Mouse (Mus musculus): ENCODE results near the gene Olfr750. TPM values are rescaled to one million over a fixed set of nuclear protein-coding genes. Genes with fewer than 3 reads are reported as not detected.

Olfr750 gene
- not detected in 2 replicates for polyA plus RNA-seq (2011; ENCODE audit: insufficient read depth, insufficient read length, low read depth, missing spikeins)

GRCm38 (mm10) chr14:51074335-51074734 is at the start of gene Olfr750:
Gene Olfr750, minus strand, starts transcription at chr14:51074435.
- no peak within 1 kb of the TSS for H3K9ac ChIP-seq (ENCODE audit: low read depth, poor library complexity, severe bottlenecking)
- H3K4me1 ChIP-seq (ENCODE audit: control insufficient read depth, insufficient read depth, low read length), result no peaks in the 10 kb centered on the region
- TF ChIP-seq CTCF (IDR thresholded peaks at IDR 0.05; ENCODE audit: low read depth, low read length) (no peak), POLR2A (IDR thresholded peaks at IDR 0.05; ENCODE audit: insufficient read depth, low read length) (no peak), EP300 (IDR thresholded peaks at IDR 0.05; ENCODE audit: insufficient read depth, low read depth, low read length) (no peak)
- H3K9me3 ChIP-seq (replicated peaks; ENCODE audit: control insufficient read depth, insufficient read depth, low read length, poor library complexity, severe bottlenecking), result no peaks in the 10 kb centered on the region
- H3K27me3 ChIP-seq (ENCODE audit: control insufficient read depth, insufficient read depth, low read length, poor library complexity, severe bottlenecking), result no peaks in the 10 kb centered on the region
- no peak within 1 kb of the TSS for H3K27ac ChIP-seq (ENCODE audit: insufficient read depth, low read length)
- no peak within 1 kb of the TSS for H3K4me3 ChIP-seq (ENCODE audit: low read depth, low read length)
- H3K36me3 ChIP-seq (ENCODE audit: control insufficient read depth, insufficient read depth, low read length, poor library complexity, severe bottlenecking), result no peaks in the 10 kb centered on the region

- no peaks in the 10 kb centered on the region for H3K9me3 ChIP-seq (replicated peaks; ENCODE audit: control insufficient read depth, insufficient read depth, low read length, poor library complexity, severe bottlenecking)
- no peak within 1 kb of the TSS for H3K9ac ChIP-seq (ENCODE audit: low read depth, poor library complexity, severe bottlenecking)
- no peaks in the 10 kb centered on the region for H3K36me3 ChIP-seq (ENCODE audit: control insufficient read depth, insufficient read depth, low read length, poor library complexity, severe bottlenecking)
- H3K4me1 ChIP-seq (ENCODE audit: control insufficient read depth, insufficient read depth, low read length), result no peaks in the 10 kb centered on the region
- no peak for TF ChIP-seq EP300 (IDR thresholded peaks at IDR 0.05; ENCODE audit: insufficient read depth, low read depth, low read length)
- no peak for TF ChIP-seq CTCF (IDR thresholded peaks at IDR 0.05; ENCODE audit: low read depth, low read length)
- no peak for TF ChIP-seq POLR2A (IDR thresholded peaks at IDR 0.05; ENCODE audit: insufficient read depth, low read length)
- no peaks in the 10 kb centered on the region; the same call in 1 of the 2 replicates for H3K27me3 ChIP-seq (ENCODE audit: control insufficient read depth, insufficient read depth, low read length, poor library complexity, severe bottlenecking)
- no peak within 1 kb of the TSS for H3K4me3 ChIP-seq (ENCODE audit: low read depth, low read length)
- H3K27ac ChIP-seq (ENCODE audit: insufficient read depth, low read length), result no peak within 1 kb of the TSS
Observed at GRCm38 (mm10) chr14:51113916-51114560, 39.8 kb upstream of the Olfr750 start, which contains the start of gene Eddm3b. Gene Eddm3b, plus strand, starts transcription at chr14:51114426.

GRCm38 (mm10) chr14:51113476-51113875 is 39.2 kb upstream of the Olfr750 start:
- Histone ChIP-seq H3K27ac (ENCODE audit: insufficient read depth, low read length) (no peak overlapping the region), H3K4me1 (ENCODE audit: control insufficient read depth, insufficient read depth, low read length) (no peaks in the 10 kb centered on the region), H3K36me3 (ENCODE audit: control insufficient read depth, insufficient read depth, low read length, poor library complexity, severe bottlenecking) (no peaks in the 10 kb centered on the region), H3K9me3 (replicated peaks; ENCODE audit: control insufficient read depth, insufficient read depth, low read length, poor library complexity, severe bottlenecking) (no peaks in the 10 kb centered on the region), H3K4me3 (ENCODE audit: low read depth, low read length) (no peak overlapping the region), H3K27me3 (ENCODE audit: control insufficient read depth, insufficient read depth, low read length, poor library complexity, severe bottlenecking) (no peaks in the 10 kb centered on the region; the same call in 1 of the 2 replicates), H3K9ac (ENCODE audit: low read depth, poor library complexity, severe bottlenecking) (no peak overlapping the region)
- TF ChIP-seq EP300 (IDR thresholded peaks at IDR 0.05; ENCODE audit: insufficient read depth, low read depth, low read length), result no peak
- no peak for TF ChIP-seq POLR2A (IDR thresholded peaks at IDR 0.05; ENCODE audit: insufficient read depth, low read length)
- no peak for TF ChIP-seq CTCF (IDR thresholded peaks at IDR 0.05; ENCODE audit: low read depth, low read length)

GRCm38 (mm10) chr14:51111966-51112365 is 37.7 kb upstream of the Olfr750 start:
- H3K27ac ChIP-seq (ENCODE audit: insufficient read depth, low read length), result no peak overlapping the region
- TF ChIP-seq POLR2A (IDR thresholded peaks at IDR 0.05; ENCODE audit: insufficient read depth, low read length) (no peak), CTCF (IDR thresholded peaks at IDR 0.05; ENCODE audit: low read depth, low read length) (no peak), EP300 (IDR thresholded peaks at IDR 0.05; ENCODE audit: insufficient read depth, low read depth, low read length) (no peak)
- no peak overlapping the region for H3K9ac ChIP-seq (ENCODE audit: low read depth, poor library complexity, severe bottlenecking)
- H3K4me3 ChIP-seq (ENCODE audit: low read depth, low read length), result no peak overlapping the region
- no peaks in the 10 kb centered on the region for H3K9me3 ChIP-seq (replicated peaks; ENCODE audit: control insufficient read depth, insufficient read depth, low read length, poor library complexity, severe bottlenecking)
- H3K4me1 ChIP-seq (ENCODE audit: control insufficient read depth, insufficient read depth, low read length), result no peaks in the 10 kb centered on the region
- H3K27me3 ChIP-seq (ENCODE audit: control insufficient read depth, insufficient read depth, low read length, poor library complexity, severe bottlenecking), result no peaks in the 10 kb centered on the region; the same call in 1 of the 2 replicates
- no peaks in the 10 kb centered on the region for H3K36me3 ChIP-seq (ENCODE audit: control insufficient read depth, insufficient read depth, low read length, poor library complexity, severe bottlenecking)

- no peaks in the 10 kb centered on the region for H3K9me3 ChIP-seq (replicated peaks; ENCODE audit: control insufficient read depth, insufficient read depth, low read length, poor library complexity, severe bottlenecking)
- no peak overlapping the region for H3K27ac ChIP-seq (ENCODE audit: insufficient read depth, low read length)
- no peaks in the 10 kb centered on the region for H3K4me1 ChIP-seq (ENCODE audit: control insufficient read depth, insufficient read depth, low read length)
- H3K27me3 ChIP-seq (ENCODE audit: control insufficient read depth, insufficient read depth, low read length, poor library complexity, severe bottlenecking), result no peaks in the 10 kb centered on the region
- H3K4me3 ChIP-seq (ENCODE audit: low read depth, low read length), result no peak overlapping the region
- no peak overlapping the region for H3K9ac ChIP-seq (ENCODE audit: low read depth, poor library complexity, severe bottlenecking)
- TF ChIP-seq CTCF (IDR thresholded peaks at IDR 0.05; ENCODE audit: low read depth, low read length), result no peak
- no peak for TF ChIP-seq EP300 (IDR thresholded peaks at IDR 0.05; ENCODE audit: insufficient read depth, low read depth, low read length)
- no peak for TF ChIP-seq POLR2A (IDR thresholded peaks at IDR 0.05; ENCODE audit: insufficient read depth, low read length)
- H3K36me3 ChIP-seq (ENCODE audit: control insufficient read depth, insufficient read depth, low read length, poor library complexity, severe bottlenecking), result no peaks in the 10 kb centered on the region
Observed at GRCm38 (mm10) chr14:51106449-51106967, 32.3 kb upstream of the Olfr750 start.

GRCm38 (mm10) chr14:51104366-51104765 is 30.1 kb upstream of the Olfr750 start:
- H3K27ac ChIP-seq (ENCODE audit: insufficient read depth, low read length), result no peak overlapping the region
- H3K4me3 ChIP-seq (ENCODE audit: low read depth, low read length), result no peak overlapping the region
- no peaks in the 10 kb centered on the region for H3K36me3 ChIP-seq (ENCODE audit: control insufficient read depth, insufficient read depth, low read length, poor library complexity, severe bottlenecking)
- TF ChIP-seq EP300 (IDR thresholded peaks at IDR 0.05; ENCODE audit: insufficient read depth, low read depth, low read length) (no peak), POLR2A (IDR thresholded peaks at IDR 0.05; ENCODE audit: insufficient read depth, low read length) (no peak), CTCF (IDR thresholded peaks at IDR 0.05; ENCODE audit: low read depth, low read length) (no peak)
- H3K9me3 ChIP-seq (replicated peaks; ENCODE audit: control insufficient read depth, insufficient read depth, low read length, poor library complexity, severe bottlenecking), result no peaks in the 10 kb centered on the region
- no peak overlapping the region for H3K9ac ChIP-seq (ENCODE audit: low read depth, poor library complexity, severe bottlenecking)
- H3K27me3 ChIP-seq (ENCODE audit: control insufficient read depth, insufficient read depth, low read length, poor library complexity, severe bottlenecking), result no peaks in the 10 kb centered on the region
- H3K4me1 ChIP-seq (ENCODE audit: control insufficient read depth, insufficient read depth, low read length), result no peaks in the 10 kb centered on the region

All from ES-Bruce4 (cell line).